Mouse (Mus musculus): ENCODE data around the gene Nrxn1. TPM values are rescaled to one million over a fixed set of nuclear protein-coding genes. Genes with fewer than 3 reads are reported as not detected.
A peak's percentile ranks its signal among the peaks of the same experiment; 100 is the strongest.

Nrxn1 gene
- polyA plus RNA-seq, 1 experiment from 2014 or later = 6.1 TPM

DNA sequence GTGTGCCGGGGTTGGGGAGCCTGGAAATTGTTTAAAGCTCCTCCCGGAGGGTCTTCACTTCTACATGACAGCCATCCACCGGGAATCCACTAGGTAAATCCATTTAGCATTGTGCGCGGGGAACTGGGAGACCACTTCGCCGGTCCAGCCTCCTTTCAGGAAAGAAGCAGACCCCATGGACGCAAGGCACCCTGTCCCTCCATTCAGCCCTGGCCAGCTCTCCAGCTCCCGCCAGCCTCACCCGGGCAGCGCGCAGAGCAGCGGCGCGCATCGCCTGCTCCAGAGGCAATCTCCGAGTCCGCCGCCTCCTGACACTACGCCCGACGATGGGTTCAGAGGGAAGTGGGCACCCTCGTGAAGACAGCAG lies 637.5 kb downstream of the Nrxn1 start:
- under 1% methylated on average over 23 of the region's 23 CpGs for WGBS
- peak overlapping the region; percentile 91 for H3K4me2 ChIP-seq (replicated peaks; ENCODE audit: low read depth, low read length)
- H3K36me3 ChIP-seq (ENCODE audit: control insufficient read depth, insufficient read depth, low read length) = no peaks in the 10 kb centered on the region
- peak overlapping the region; percentile 44 for H3K4me3 ChIP-seq (ENCODE audit: low read depth, low read length)
- no peaks in the 10 kb centered on the region for H3K9me3 ChIP-seq (ENCODE audit: control insufficient read depth, low read depth, low read length)
- peaks cover 9% of the 10 kb centered on the region; the same call in 1 of the 2 replicates for H3K27me3 ChIP-seq (ENCODE audit: control insufficient read depth, insufficient read depth, low read length)
- no peak overlapping the region for H3K27ac ChIP-seq (ENCODE audit: low read length)
- ATAC-seq (ENCODE audit: insufficient number of reproducible peaks, insufficient read depth, low FRiP score, low read depth) = peak; percentile 62; the same call in 1 of the 2 replicates
- H3K9ac ChIP-seq (replicated peaks; ENCODE audit: low read depth, low read length) = peak overlapping the region; percentile 25; the same call in 1 of the 2 replicates
- 0 out of 2 replicates have a peak, but pooled peaks cover 6% of the 10 kb centered on the region for H3K4me1 ChIP-seq (ENCODE audit: control insufficient read depth, insufficient read depth, low read length)

GRCm38 (mm10) chr17:90454738-90455408 lies 638.0 kb downstream of the Nrxn1 start:
- H3K9ac ChIP-seq (replicated peaks; ENCODE audit: low read depth, low read length) = peak overlapping the region; percentile 25; the same call in 1 of the 2 replicates
- ATAC-seq (ENCODE audit: insufficient number of reproducible peaks, insufficient read depth, low FRiP score, low read depth) = peak; percentile 24; the same call in 1 of the 2 replicates
- under 1% methylated on average over 40 of the region's 41 CpGs for WGBS
- H3K27ac ChIP-seq (ENCODE audit: low read length) = no peak overlapping the region
- peak overlapping the region; percentile 91 for H3K4me2 ChIP-seq (replicated peaks; ENCODE audit: low read depth, low read length)
- 0 out of 2 replicates have a peak, but pooled peaks cover 6% of the 10 kb centered on the region for H3K4me1 ChIP-seq (ENCODE audit: control insufficient read depth, insufficient read depth, low read length)
- H3K4me3 ChIP-seq (ENCODE audit: low read depth, low read length) = peak overlapping the region; percentile 44
- peaks cover 9% of the 10 kb centered on the region; the same call in 1 of the 2 replicates for H3K27me3 ChIP-seq (ENCODE audit: control insufficient read depth, insufficient read depth, low read length)
- no peaks in the 10 kb centered on the region for H3K36me3 ChIP-seq (ENCODE audit: control insufficient read depth, insufficient read depth, low read length)
- H3K9me3 ChIP-seq (ENCODE audit: control insufficient read depth, low read depth, low read length) = no peaks in the 10 kb centered on the region

DNA sequence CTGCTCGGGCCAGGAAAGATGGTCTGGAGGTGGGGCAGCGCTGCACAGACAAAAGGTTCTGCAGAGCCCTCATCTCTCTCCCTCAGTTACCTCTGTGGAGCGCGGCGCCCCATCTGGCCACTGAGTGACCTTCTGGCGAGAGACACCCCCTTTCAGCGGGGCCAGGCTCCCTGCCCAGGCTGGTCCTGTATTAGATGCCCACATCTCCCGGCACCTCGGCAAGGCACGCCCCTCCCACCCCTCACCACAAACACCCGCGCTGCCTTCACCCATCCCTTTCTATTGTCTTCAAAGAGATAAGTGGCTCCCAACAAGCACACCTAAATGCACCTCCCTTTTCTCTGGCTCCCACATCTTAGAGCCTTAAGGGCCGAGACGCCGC lies 638.5 kb downstream of the Nrxn1 start:
- WGBS = 4% methylated on average over 15 of the region's 15 CpGs

GRCm38 (mm10) chr17:90453280-90453679 lies 639.6 kb downstream of the Nrxn1 start:
- no peak overlapping the region for H3K4me2 ChIP-seq (replicated peaks; ENCODE audit: low read depth, low read length)
- 0 out of 2 replicates have a peak, but pooled peaks cover 6% of the 10 kb centered on the region for H3K4me1 ChIP-seq (ENCODE audit: control insufficient read depth, insufficient read depth, low read length)
- no peak for ATAC-seq (ENCODE audit: insufficient number of reproducible peaks, insufficient read depth, low FRiP score, low read depth)
- no peak overlapping the region for H3K27ac ChIP-seq (ENCODE audit: low read length)
- H3K27me3 ChIP-seq (ENCODE audit: control insufficient read depth, insufficient read depth, low read length) = peaks cover 9% of the 10 kb centered on the region; the same call in 1 of the 2 replicates
- 56% methylated on average over 4 of the region's 4 CpGs for WGBS
- H3K4me3 ChIP-seq (ENCODE audit: low read depth, low read length) = no peak overlapping the region
- H3K9ac ChIP-seq (replicated peaks; ENCODE audit: low read depth, low read length) = no peak overlapping the region
- no peaks in the 10 kb centered on the region for H3K36me3 ChIP-seq (ENCODE audit: control insufficient read depth, insufficient read depth, low read length)
- H3K9me3 ChIP-seq (ENCODE audit: control insufficient read depth, low read depth, low read length) = no peaks in the 10 kb centered on the region

More for the DNA sequence above, 638.5 kb downstream of the Nrxn1 start:
- H3K4me3 ChIP-seq (ENCODE audit: low read depth, low read length) = peak overlapping the region; percentile 44
- no peak overlapping the region for H3K27ac ChIP-seq (ENCODE audit: low read length)
- no peaks in the 10 kb centered on the region for H3K36me3 ChIP-seq (ENCODE audit: control insufficient read depth, insufficient read depth, low read length)
- H3K4me1 ChIP-seq (ENCODE audit: control insufficient read depth, insufficient read depth, low read length) = 0 out of 2 replicates have a peak, but pooled peaks cover 6% of the 10 kb centered on the region
- no peak overlapping the region for H3K9ac ChIP-seq (replicated peaks; ENCODE audit: low read depth, low read length)
- H3K9me3 ChIP-seq (ENCODE audit: control insufficient read depth, low read depth, low read length) = no peaks in the 10 kb centered on the region
- peak overlapping the region; percentile 91 for H3K4me2 ChIP-seq (replicated peaks; ENCODE audit: low read depth, low read length)
- H3K27me3 ChIP-seq (ENCODE audit: control insufficient read depth, insufficient read depth, low read length) = peaks cover 9% of the 10 kb centered on the region; the same call in 1 of the 2 replicates
- ATAC-seq (ENCODE audit: insufficient number of reproducible peaks, insufficient read depth, low FRiP score, low read depth) = 0 out of 2 replicates have a peak, but pooled peaks have one; percentile 33

DNA sequence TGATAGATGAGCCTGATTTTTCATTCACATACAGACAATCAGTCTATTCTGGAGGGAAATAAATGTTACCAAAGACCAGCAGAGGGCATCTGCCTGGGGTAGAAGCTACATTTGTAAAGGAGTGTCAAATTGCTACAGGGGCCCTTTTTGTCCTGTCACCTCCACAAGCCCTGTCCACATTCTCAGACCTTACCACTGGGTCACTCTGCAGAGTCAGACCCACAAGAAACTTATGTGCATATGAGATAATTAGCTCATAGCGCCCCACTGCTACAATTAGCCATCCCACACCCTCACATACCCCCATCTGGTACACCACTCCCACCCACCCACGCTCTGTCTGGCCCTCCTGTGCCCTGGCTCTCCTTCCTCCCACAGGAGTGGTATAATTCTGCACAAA lies 640.1 kb downstream of the Nrxn1 start:
- peaks cover 9% of the 10 kb centered on the region; the same call in 1 of the 2 replicates for H3K27me3 ChIP-seq (ENCODE audit: control insufficient read depth, insufficient read depth, low read length)
- no peaks in the 10 kb centered on the region for H3K9me3 ChIP-seq (ENCODE audit: control insufficient read depth, low read depth, low read length)
- no peak overlapping the region for H3K27ac ChIP-seq (ENCODE audit: low read length)
- H3K4me3 ChIP-seq (ENCODE audit: low read depth, low read length) = no peak overlapping the region
- no peak overlapping the region for H3K4me2 ChIP-seq (replicated peaks; ENCODE audit: low read depth, low read length)
- H3K9ac ChIP-seq (replicated peaks; ENCODE audit: low read depth, low read length) = no peak overlapping the region
- H3K4me1 ChIP-seq (ENCODE audit: control insufficient read depth, insufficient read depth, low read length) = 0 out of 2 replicates have a peak, but pooled peaks cover 6% of the 10 kb centered on the region
- no peak for ATAC-seq (ENCODE audit: insufficient number of reproducible peaks, insufficient read depth, low FRiP score, low read depth)
- WGBS = 69% methylated on average over 2 of the region's 2 CpGs
- no peaks in the 10 kb centered on the region for H3K36me3 ChIP-seq (ENCODE audit: control insufficient read depth, insufficient read depth, low read length)

DNA sequence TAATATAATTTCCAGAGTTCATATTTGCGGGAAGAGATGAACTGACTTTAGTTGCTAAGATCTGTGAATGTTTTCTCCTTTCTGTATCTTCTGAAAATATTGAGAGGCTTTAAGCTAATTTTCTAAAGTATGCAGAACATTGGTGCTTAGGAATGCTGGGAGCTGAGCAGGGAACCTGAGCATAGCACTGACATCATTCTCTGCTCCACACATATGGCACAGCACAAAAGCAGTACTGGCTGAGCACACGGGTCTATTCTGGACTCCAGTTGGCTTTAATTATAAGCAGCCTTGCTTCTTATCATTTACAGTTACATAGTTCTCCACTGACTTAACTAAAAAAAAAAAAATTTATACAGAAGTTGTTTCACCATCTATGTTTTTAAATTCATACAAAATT lies 641.5 kb downstream of the Nrxn1 start:
- no peaks in the 10 kb centered on the region for H3K9me3 ChIP-seq (ENCODE audit: control insufficient read depth, low read depth, low read length)
- 0 out of 2 replicates have a peak, but pooled peaks cover 6% of the 10 kb centered on the region for H3K4me1 ChIP-seq (ENCODE audit: control insufficient read depth, insufficient read depth, low read length)
- H3K27me3 ChIP-seq (ENCODE audit: control insufficient read depth, insufficient read depth, low read length) = peaks cover 9% of the 10 kb centered on the region; the same call in 1 of the 2 replicates
- H3K36me3 ChIP-seq (ENCODE audit: control insufficient read depth, insufficient read depth, low read length) = no peaks in the 10 kb centered on the region
- no peak for ATAC-seq (ENCODE audit: insufficient number of reproducible peaks, insufficient read depth, low FRiP score, low read depth)
- no peak overlapping the region for H3K4me2 ChIP-seq (replicated peaks; ENCODE audit: low read depth, low read length)
- no peak overlapping the region for H3K9ac ChIP-seq (replicated peaks; ENCODE audit: low read depth, low read length)
- no peak overlapping the region for H3K4me3 ChIP-seq (ENCODE audit: low read depth, low read length)
- WGBS = 76% methylated on average over 2 of the region's 2 CpGs
- H3K27ac ChIP-seq (ENCODE audit: low read length) = no peak overlapping the region

DNA sequence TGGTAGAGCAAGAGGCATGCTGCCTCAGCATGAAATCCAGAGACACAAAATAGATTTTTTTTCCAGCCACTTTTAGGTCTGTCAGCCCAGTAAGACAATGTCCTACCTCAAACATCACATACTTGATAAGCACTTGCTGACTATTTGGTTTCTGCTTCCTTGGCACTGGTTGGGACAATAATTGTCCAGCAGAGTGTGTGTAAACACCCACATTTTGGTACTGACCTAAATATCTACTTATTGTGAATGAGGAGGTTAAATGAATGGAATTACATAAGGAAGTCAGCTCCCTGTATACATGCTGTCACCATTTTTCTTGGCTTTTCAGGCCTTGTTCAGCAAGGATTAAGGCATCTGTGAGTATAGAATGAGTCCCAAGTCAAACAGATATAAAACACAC lies 649.8 kb downstream of the Nrxn1 start:
- Histone ChIP-seq H3K4me2 (replicated peaks; ENCODE audit: low read depth, low read length) (no peak overlapping the region), H3K4me3 (ENCODE audit: low read depth, low read length) (no peak overlapping the region), H3K9ac (replicated peaks; ENCODE audit: low read depth, low read length) (no peak overlapping the region), H3K9me3 (ENCODE audit: control insufficient read depth, low read depth, low read length) (no peaks in the 10 kb centered on the region), H3K4me1 (ENCODE audit: control insufficient read depth, insufficient read depth, low read length) (no peaks in the 10 kb centered on the region), H3K27ac (ENCODE audit: low read length) (no peak overlapping the region), H3K27me3 (ENCODE audit: control insufficient read depth, insufficient read depth, low read length) (no peaks in the 10 kb centered on the region), H3K36me3 (ENCODE audit: control insufficient read depth, insufficient read depth, low read length) (no peaks in the 10 kb centered on the region)
- no peak for ATAC-seq (ENCODE audit: insufficient number of reproducible peaks, insufficient read depth, low FRiP score, low read depth)

DNA sequence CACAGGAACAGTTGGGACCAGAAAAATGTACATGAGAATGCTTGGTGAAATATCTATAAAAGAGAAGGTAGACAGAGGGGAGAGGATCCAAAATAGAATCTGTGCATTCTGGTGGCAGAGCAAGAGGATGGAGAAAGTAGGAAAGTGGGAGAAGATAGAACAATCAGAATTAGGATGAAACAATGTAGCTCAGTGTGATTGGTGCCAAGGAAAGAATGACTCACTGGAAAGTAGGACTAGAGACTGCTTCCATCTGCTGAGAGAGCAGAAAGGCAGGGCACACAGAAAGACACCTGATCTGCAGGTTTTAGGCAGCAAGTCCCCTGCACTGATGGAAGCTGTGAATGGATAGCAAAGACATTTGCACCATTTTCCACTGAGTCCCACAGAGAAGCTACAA lies 657.0 kb downstream of the Nrxn1 start:
- H3K4me1 ChIP-seq (ENCODE audit: control insufficient read depth, insufficient read depth, low read length) = no peaks in the 10 kb centered on the region
- no peaks in the 10 kb centered on the region for H3K27me3 ChIP-seq (ENCODE audit: control insufficient read depth, insufficient read depth, low read length)
- no peak overlapping the region for H3K4me3 ChIP-seq (ENCODE audit: low read depth, low read length)
- H3K36me3 ChIP-seq (ENCODE audit: control insufficient read depth, insufficient read depth, low read length) = no peaks in the 10 kb centered on the region
- H3K9ac ChIP-seq (replicated peaks; ENCODE audit: low read depth, low read length) = no peak overlapping the region
- no peak overlapping the region for H3K27ac ChIP-seq (ENCODE audit: low read length)
- ATAC-seq (ENCODE audit: insufficient number of reproducible peaks, insufficient read depth, low FRiP score, low read depth) = no peak
- H3K4me2 ChIP-seq (replicated peaks; ENCODE audit: low read depth, low read length) = no peak overlapping the region
- no peaks in the 10 kb centered on the region for H3K9me3 ChIP-seq (ENCODE audit: control insufficient read depth, low read depth, low read length)

Data from stomach, embryonic 14.5 days (tissue).